Mouse (Mus musculus) olfactory bulb, adult 2 months (tissue): Measurements from ENCODE around the gene Zdhhc20.

Source experiments
- CTCF ChIP-seq: fragments of 200-500 bp; IDR thresholded peaks from 2 replicates; pipeline ENCODE4 v1.5.1; 2012; ENCODE audit warnings: low read depth, mild to moderate bottlenecking, low read length, moderate library complexity; ENCODE audit not compliant: insufficient read depth
- POLR2A ChIP-seq: fragments of 200-500 bp; IDR thresholded peaks from 2 replicates; pipeline ENCODE4 v1.6.1; 2012; ENCODE audit warnings: mild to moderate bottlenecking, low read depth, low read length, moderate library complexity; ENCODE audit not compliant: insufficient read depth

DNA sequence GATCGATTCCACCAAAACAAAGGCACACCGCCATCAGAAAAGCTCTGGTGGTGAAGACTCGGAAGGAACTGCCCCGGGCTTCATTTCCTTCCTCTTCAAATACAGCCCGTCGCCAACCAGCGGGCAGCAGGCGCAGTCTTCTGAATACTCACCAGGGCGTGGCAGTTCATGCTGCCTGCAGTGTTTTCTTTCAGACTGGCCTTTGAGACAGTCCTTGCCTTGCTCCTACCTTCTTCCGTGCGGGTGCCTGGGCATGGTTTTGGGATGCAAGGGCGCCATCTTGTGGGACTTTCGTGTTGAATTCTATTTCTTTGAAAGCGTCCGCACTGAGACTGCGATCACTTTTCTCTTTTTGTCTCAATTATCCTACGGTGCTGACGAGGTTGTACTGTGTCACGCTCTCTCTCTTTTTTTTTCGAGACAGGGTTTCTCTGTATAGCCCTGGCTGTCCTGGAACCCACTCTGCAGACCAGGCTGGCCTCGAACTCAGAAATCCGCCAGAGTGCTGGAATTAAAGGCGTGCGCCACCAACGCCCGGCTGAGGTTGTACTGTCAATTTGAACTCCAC lies 20.5 kb upstream of the Zdhhc20 start:
- TF ChIP-seq CTCF (peak; percentile 72), POLR2A (no peak)
